Mouse (Mus musculus): ENCODE measurements around the gene Gm42674. TPM values are rescaled to one million over a fixed set of nuclear protein-coding genes. Genes with fewer than 3 reads are reported as not detected.
A peak's percentile ranks its signal among the peaks of the same experiment; 100 is the strongest.

The Gm42674 gene
- total and polyA plus RNA-seq, 2 experiments from 2014 or later, result not detected

GRCm38 (mm10) chr3:90614148-90614530, 12.4 kb downstream of the Gm42674 start:
- TF ChIP-seq CTCF (IDR thresholded peaks at IDR 0.05; ENCODE audit: low read depth), result no peak
- no peak for TF ChIP-seq EP300 (IDR thresholded peaks at IDR 0.05; ENCODE audit: low read depth)
- Histone ChIP-seq H3K9ac (replicated peaks; ENCODE audit: low read depth, low read length) (no peak overlapping the region), H3K4me2 (ENCODE audit: low read depth, low read length) (peak overlapping the region; percentile 62), H3K27ac (ENCODE audit: low read depth) (no peak overlapping the region), H3K36me3 (replicated peaks; ENCODE audit: control insufficient read depth, insufficient read depth, low read length) (no peaks in the 10 kb centered on the region), H3K27me3 (ENCODE audit: control insufficient read depth, insufficient read depth, low read length) (no peaks in the 10 kb centered on the region), H3K4me1 (ENCODE audit: control insufficient read depth, insufficient read depth) (peaks cover 13% of the 10 kb centered on the region; the same call in 1 of the 2 replicates), H3K9me3 (replicated peaks; ENCODE audit: control insufficient read depth, low read length) (no peaks in the 10 kb centered on the region), H3K4me3 (ENCODE audit: low read depth, low read length) (peak overlapping the region; percentile 40; the same call in 1 of the 2 replicates)
- ATAC-seq (ENCODE audit: insufficient read depth, low read depth) (no peak), DNase-seq (ENCODE audit: low spot score) (no peak)
- 78% methylated on average over 6 of the region's 6 CpGs for WGBS

- Histone ChIP-seq H3K4me1 (ENCODE audit: control insufficient read depth, insufficient read depth) (peaks cover 13% of the 10 kb centered on the region; the same call in 1 of the 2 replicates), H3K4me3 (ENCODE audit: low read depth, low read length) (no peak overlapping the region), H3K27me3 (ENCODE audit: control insufficient read depth, insufficient read depth, low read length) (no peaks in the 10 kb centered on the region), H3K9me3 (replicated peaks; ENCODE audit: control insufficient read depth, low read length) (no peaks in the 10 kb centered on the region), H3K27ac (ENCODE audit: low read depth) (no peak overlapping the region), H3K4me2 (ENCODE audit: low read depth, low read length) (peak overlapping the region; percentile 18; the same call in 1 of the 2 replicates), H3K9ac (replicated peaks; ENCODE audit: low read depth, low read length) (no peak overlapping the region), H3K36me3 (replicated peaks; ENCODE audit: control insufficient read depth, insufficient read depth, low read length) (no peaks in the 10 kb centered on the region)
- ATAC-seq (ENCODE audit: insufficient read depth, low read depth) (no peak), DNase-seq (ENCODE audit: low spot score) (no peak)
- no peak for TF ChIP-seq CTCF (IDR thresholded peaks at IDR 0.05; ENCODE audit: low read depth)
- TF ChIP-seq EP300 (IDR thresholded peaks at IDR 0.05; ENCODE audit: low read depth), result no peak
- WGBS, result 75% methylated on average over 11 of the region's 11 CpGs
These were observed 13.0 kb downstream of the Gm42674 start for GRCm38 (mm10) chr3:90614611-90615251.

- ATAC-seq (ENCODE audit: insufficient read depth, low read depth) (peak; percentile 74), DNase-seq (ENCODE audit: low spot score) (peak; percentile 81)
- Histone ChIP-seq H3K36me3 (replicated peaks; ENCODE audit: control insufficient read depth, insufficient read depth, low read length) (no peaks in the 10 kb centered on the region), H3K4me1 (ENCODE audit: control insufficient read depth, insufficient read depth) (peaks cover 13% of the 10 kb centered on the region; the same call in 1 of the 2 replicates), H3K4me2 (ENCODE audit: low read depth, low read length) (peak overlapping the region; percentile 18; the same call in 1 of the 2 replicates), H3K27ac (ENCODE audit: low read depth) (no peak overlapping the region), H3K4me3 (ENCODE audit: low read depth, low read length) (no peak overlapping the region), H3K9me3 (replicated peaks; ENCODE audit: control insufficient read depth, low read length) (no peaks in the 10 kb centered on the region), H3K27me3 (ENCODE audit: control insufficient read depth, insufficient read depth, low read length) (no peaks in the 10 kb centered on the region), H3K9ac (replicated peaks; ENCODE audit: low read depth, low read length) (no peak overlapping the region)
- TF ChIP-seq EP300 (IDR thresholded peaks at IDR 0.05; ENCODE audit: low read depth) (no peak), CTCF (IDR thresholded peaks at IDR 0.05; ENCODE audit: low read depth) (peak; percentile 89)
- 2% methylated on average over 7 of the region's 7 CpGs for WGBS
These were observed 13.7 kb downstream of the Gm42674 start for GRCm38 (mm10) chr3:90615415-90615814.

- WGBS, result 52% methylated on average over 1 of the region's 1 CpGs
- no peaks in the 10 kb centered on the region for H3K9me3 ChIP-seq (replicated peaks; ENCODE audit: control insufficient read depth, low read length)
- H3K4me1 ChIP-seq (ENCODE audit: control insufficient read depth, insufficient read depth), result peaks cover 13% of the 10 kb centered on the region; the same call in 1 of the 2 replicates
- no peak overlapping the region for H3K27ac ChIP-seq (ENCODE audit: low read depth)
- H3K4me2 ChIP-seq (ENCODE audit: low read depth, low read length), result no peak overlapping the region
- H3K9ac ChIP-seq (replicated peaks; ENCODE audit: low read depth, low read length), result no peak overlapping the region
- no peak for ATAC-seq (ENCODE audit: insufficient read depth, low read depth)
- DNase-seq (ENCODE audit: low spot score), result no peak
- H3K36me3 ChIP-seq (replicated peaks; ENCODE audit: control insufficient read depth, insufficient read depth, low read length), result no peaks in the 10 kb centered on the region
- TF ChIP-seq CTCF (IDR thresholded peaks at IDR 0.05; ENCODE audit: low read depth), result no peak
- no peak for TF ChIP-seq EP300 (IDR thresholded peaks at IDR 0.05; ENCODE audit: low read depth)
- no peaks in the 10 kb centered on the region for H3K27me3 ChIP-seq (ENCODE audit: control insufficient read depth, insufficient read depth, low read length)
- no peak overlapping the region for H3K4me3 ChIP-seq (ENCODE audit: low read depth, low read length)
These were observed 14.2 kb downstream of the Gm42674 start for GRCm38 (mm10) chr3:90615911-90616310.

GRCm38 (mm10) chr3:90617586-90617985, 15.9 kb downstream of the Gm42674 start:
- Histone ChIP-seq H3K9me3 (replicated peaks; ENCODE audit: control insufficient read depth, low read length) (no peaks in the 10 kb centered on the region), H3K27ac (ENCODE audit: low read depth) (no peak overlapping the region), H3K36me3 (replicated peaks; ENCODE audit: control insufficient read depth, insufficient read depth, low read length) (no peaks in the 10 kb centered on the region), H3K4me1 (ENCODE audit: control insufficient read depth, insufficient read depth) (peaks cover 13% of the 10 kb centered on the region; the same call in 1 of the 2 replicates), H3K27me3 (ENCODE audit: control insufficient read depth, insufficient read depth, low read length) (no peaks in the 10 kb centered on the region), H3K4me2 (ENCODE audit: low read depth, low read length) (no peak overlapping the region), H3K9ac (replicated peaks; ENCODE audit: low read depth, low read length) (no peak overlapping the region), H3K4me3 (ENCODE audit: low read depth, low read length) (no peak overlapping the region)
- no peak for DNase-seq (ENCODE audit: low spot score)
- 7% methylated on average over 1 of the region's 1 CpGs for WGBS
- no peak for ATAC-seq (ENCODE audit: insufficient read depth, low read depth)
- TF ChIP-seq CTCF (IDR thresholded peaks at IDR 0.05; ENCODE audit: low read depth) (no peak), EP300 (IDR thresholded peaks at IDR 0.05; ENCODE audit: low read depth) (no peak)

Measured in heart, postnatal 0 days (tissue).